8 mouse cellular contexts compared by ENCODE assay signal in the genomic region with DNA sequence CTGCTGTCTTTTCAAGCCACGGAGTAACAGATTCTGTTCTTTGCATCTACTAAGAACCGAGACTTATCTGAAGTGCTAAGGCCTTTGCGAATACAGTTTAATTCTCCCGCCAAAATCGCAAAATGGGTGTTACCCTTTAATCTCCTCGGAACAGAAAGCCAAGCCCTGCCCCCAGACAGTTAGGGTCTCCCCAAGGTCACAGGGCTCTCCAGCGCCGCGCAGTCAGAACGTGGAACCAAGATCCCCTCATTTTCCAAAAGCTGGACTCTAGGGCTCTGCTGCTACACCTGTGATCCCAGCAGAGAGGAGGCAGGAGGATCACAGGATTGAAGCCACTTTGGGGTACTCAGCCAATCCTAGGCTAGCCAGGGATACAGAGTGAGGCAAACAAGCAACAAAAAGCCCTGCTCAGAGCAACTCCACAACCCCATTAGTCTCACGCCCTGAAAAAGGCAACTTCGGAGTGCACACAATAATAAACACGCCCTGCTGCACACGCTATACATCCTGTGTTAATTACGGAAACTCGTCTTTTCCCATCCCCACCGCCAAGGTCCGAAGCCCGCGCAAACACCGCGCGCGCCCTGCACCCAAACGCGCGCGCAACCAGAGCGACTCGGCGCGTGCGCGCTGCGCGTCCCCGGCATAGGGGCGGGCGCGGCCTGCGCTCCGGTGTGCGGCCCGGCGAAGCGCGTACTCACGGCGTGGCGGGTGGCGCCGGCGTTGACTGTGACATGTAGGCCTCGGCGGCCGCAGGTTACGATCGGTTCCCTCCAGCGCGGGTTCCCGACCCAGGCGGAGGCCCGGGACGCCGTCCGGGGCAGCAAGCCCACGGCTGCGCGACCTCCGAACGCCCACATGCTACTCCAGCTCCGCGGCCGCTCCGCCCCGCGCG. TPM values are rescaled to one million over a fixed set of nuclear protein-coding genes. Genes with fewer than 3 reads are reported as not detected.
DNase-seq lines count a peak whose midpoint lies in the region; ATAC-seq and TF ChIP-seq lines count a peak whose summit lies in the region.

No protein-coding gene starts in this region.

- H3K4me2 ChIP-seq in embryonic facial prominence, embryonic 15.5 days (replicated peaks) = peak overlapping the region; percentile 81
- H3K4me2 ChIP-seq in kidney, embryonic 15.5 days = peak overlapping the region; percentile 90

- no peaks in the 10 kb centered on the region for H3K9me3 ChIP-seq in embryonic facial prominence, embryonic 15.5 days (replicated peaks)
- no peaks in the 10 kb centered on the region for H3K9me3 ChIP-seq in heart, embryonic 10.5 days
- H3K9me3 ChIP-seq in kidney, embryonic 15.5 days (replicated peaks) = no peaks in the 10 kb centered on the region

- TF ChIP-seq POLR2A in bone marrow, adult 2 months (IDR thresholded peaks at IDR 0.05; ENCODE audit: borderline replicate concordance, control insufficient read depth, low read depth, low read length) = peak; percentile 89; the same call in 1 of the 2 replicates
- TF ChIP-seq POLR2A in liver, adult 2 months (IDR thresholded peaks at IDR 0.05; ENCODE audit: extremely low read depth, insufficient read depth, low read length) = peak; percentile 61; the same call in 1 of the 2 replicates

- no peaks in the 10 kb centered on the region for H3K36me3 ChIP-seq in embryonic facial prominence, embryonic 15.5 days
- H3K36me3 ChIP-seq in heart, embryonic 10.5 days = peaks cover 22% of the 10 kb centered on the region; the same call in 1 of the 2 replicates
- H3K36me3 ChIP-seq in kidney, embryonic 15.5 days = peaks cover 21% of the 10 kb centered on the region
- H3K36me3 ChIP-seq in liver, adult 2 months (ENCODE audit: control insufficient read depth, insufficient read depth, low read length) = no peaks in the 10 kb centered on the region

- H3K4me3 ChIP-seq in bone marrow, adult 2 months (replicated peaks; ENCODE audit: control insufficient read depth, low read depth, low read length) = peak overlapping the region; percentile 76
- peak overlapping the region; percentile 77 for H3K4me3 ChIP-seq in embryonic facial prominence, embryonic 15.5 days (replicated peaks)
- H3K4me3 ChIP-seq in heart, embryonic 10.5 days = peak overlapping the region; percentile 76
- H3K4me3 ChIP-seq in kidney, embryonic 15.5 days (replicated peaks) = peak overlapping the region; percentile 79
- peak overlapping the region; percentile 86 for H3K4me3 ChIP-seq in liver, adult 2 months (ENCODE audit: insufficient read depth, low read depth, low read length)

- peak overlapping the region; percentile 53 for H3K9ac ChIP-seq in embryonic facial prominence, embryonic 15.5 days
- peak overlapping the region; percentile 74 for H3K9ac ChIP-seq in kidney, embryonic 15.5 days
- H3K9ac ChIP-seq in liver, adult 2 months (ENCODE audit: low read depth, low read length) = peak overlapping the region; percentile 95

- no peaks in the 10 kb centered on the region; the same call in 1 of the 2 replicates for H3K4me1 ChIP-seq in bone marrow, adult 2 months (ENCODE audit: control insufficient read depth, insufficient read depth, low read length)
- peaks cover 7% of the 10 kb centered on the region for H3K4me1 ChIP-seq in embryonic facial prominence, embryonic 15.5 days
- peaks cover 6% of the 10 kb centered on the region for H3K4me1 ChIP-seq in heart, embryonic 10.5 days
- peaks cover 13% of the 10 kb centered on the region for H3K4me1 ChIP-seq in kidney, embryonic 15.5 days
- peaks cover 6% of the 10 kb centered on the region for H3K4me1 ChIP-seq in liver, adult 2 months (ENCODE audit: control insufficient read depth, insufficient read depth, low read length)

- ATAC-seq in embryonic facial prominence, embryonic 15.5 days (ENCODE audit: insufficient number of reproducible peaks, low FRiP score, low TSS enrichment, low read depth) = peak; percentile 74
- ATAC-seq in kidney, embryonic 15.5 days (replicated peaks; ENCODE audit: low FRiP score) = peak; percentile 68
- ATAC-seq in monocyte, adult 5-6 weeks (replicated peaks; ENCODE audit: insufficient number of reproducible peaks, low FRiP score, low TSS enrichment, poor library complexity, severe bottlenecking) = peak; percentile 32

- WGBS in bone marrow, adult 2 months = under 1% methylated on average over 63 of the region's 78 CpGs
- WGBS in embryonic facial prominence, embryonic 15.5 days = under 1% methylated on average over 75 of the region's 78 CpGs
- WGBS in heart, embryonic 10.5 days = under 1% methylated on average over 65 of the region's 78 CpGs
- WGBS in kidney, embryonic 15.5 days = under 1% methylated on average over 78 of the region's 78 CpGs
- under 1% methylated on average over 77 of the region's 78 CpGs for WGBS in liver, adult 2 months

- no peaks in the 10 kb centered on the region for H3K27me3 ChIP-seq in embryonic facial prominence, embryonic 15.5 days
- H3K27me3 ChIP-seq in heart, embryonic 10.5 days (ENCODE audit: insufficient read depth, poor library complexity, severe bottlenecking) = no peaks in the 10 kb centered on the region
- H3K27me3 ChIP-seq in kidney, embryonic 15.5 days = no peaks in the 10 kb centered on the region
- no peaks in the 10 kb centered on the region for H3K27me3 ChIP-seq in liver, adult 2 months (ENCODE audit: control insufficient read depth, insufficient read depth, low read length)

- peak; percentile 72 to 82 for DNase-seq in B cell, adult 2 months
- peak; percentile 91 for DNase-seq in heart, embryonic 10.5 days (ENCODE audit: low spot score)
- peak; percentile 62 for DNase-seq in liver, adult 2 months (ENCODE audit: extremely low read depth, low read depth, low spot score)
- DNase-seq in spleen, postnatal 36 days (ENCODE audit: low spot score in 2 of 2) = peak; percentile 73 to 79

- TF ChIP-seq CTCF in bone marrow, adult 2 months (IDR thresholded peaks at IDR 0.05; ENCODE audit: control insufficient read depth, insufficient read depth, low read length) = peak; percentile 36; the same call in 1 of the 2 replicates
- TF ChIP-seq CTCF in liver, adult 2 months (IDR thresholded peaks at IDR 0.05; ENCODE audit: low read depth, low read length) = peak; percentile 51; the same call in 1 of the 2 replicates

- H3K27ac ChIP-seq in bone marrow, adult 2 months (ENCODE audit: control insufficient read depth, insufficient read depth, low read depth, low read length, poor library complexity) = peak overlapping the region; percentile 60
- peak overlapping the region; percentile 92 for H3K27ac ChIP-seq in embryonic facial prominence, embryonic 15.5 days (replicated peaks)
- H3K27ac ChIP-seq in heart, embryonic 10.5 days = peak overlapping the region; percentile 97
- peak overlapping the region; percentile 95 for H3K27ac ChIP-seq in kidney, embryonic 15.5 days
- H3K27ac ChIP-seq in liver, adult 2 months (replicated peaks; ENCODE audit: insufficient read depth, low read depth, low read length) = peak overlapping the region; percentile 93

- peaks cover 4% of the 10 kb centered on the region; the same call in 1 of the 2 replicates for H3K79me2 ChIP-seq in liver, adult 2 months (ENCODE audit: control insufficient read depth, insufficient read depth, low read length)

RNA-seq across cellular contexts. Expression of gene Fxn, which starts 0.5 kb away (rescaled TPM):
- polyA plus RNA-seq in bone marrow, adult 2 months (2011; ENCODE audit: insufficient read depth, insufficient read length, low replicate concordance, missing spikeins) = 23.4 and 30.3 TPM in 2 replicates
- polyA plus RNA-seq in embryonic facial prominence, embryonic 15.5 days (2015; fragmentation: Nextera tagmentation; extraction: Ambion mirVana) = 37.5 and 39.9 TPM in 2 replicates
- 71.9 and 73.4 TPM in 2 replicates for polyA plus RNA-seq in heart, embryonic 10.5 days (2016; fragmentation: Nextera tagmentation; extraction: Ambion mirVana)
- polyA plus RNA-seq in kidney, embryonic 15.5 days (2015; fragmentation: Nextera tagmentation; extraction: Ambion mirVana) = 58.4 and 60.8 TPM in 2 replicates
- total RNA-seq in liver, adult 2 months (2014; rRNA removed) = 10.9 and 18.1 TPM in 2 replicates
- 20.4 and 20.6 TPM in 2 replicates for polyA plus RNA-seq in liver, adult 2 months (2012; rRNA removed)
- total RNA-seq in monocyte, adult 5-6 weeks (2017) = 1.2 to 7.1 TPM (median 4.4 TPM) in 3 replicates

RNA-seq across cellular contexts. Expression of gene Tjp2, which starts 55.1 kb away (rescaled TPM):
- 6.8 and 11.4 TPM in 2 replicates for polyA plus RNA-seq in bone marrow, adult 2 months (2011; ENCODE audit: insufficient read depth, insufficient read length, low replicate concordance, missing spikeins)
- polyA plus RNA-seq in embryonic facial prominence, embryonic 15.5 days (2015; fragmentation: Nextera tagmentation; extraction: Ambion mirVana) = 18.3 and 19.2 TPM in 2 replicates
- 31.2 and 33.9 TPM in 2 replicates for polyA plus RNA-seq in heart, embryonic 10.5 days (2016; fragmentation: Nextera tagmentation; extraction: Ambion mirVana)
- 31.3 and 31.4 TPM in 2 replicates for polyA plus RNA-seq in kidney, embryonic 15.5 days (2015; fragmentation: Nextera tagmentation; extraction: Ambion mirVana)
- total RNA-seq in liver, adult 2 months (2014; rRNA removed) = 5.8 and 7.1 TPM in 2 replicates
- polyA plus RNA-seq in liver, adult 2 months (2012; rRNA removed) = 6.5 and 6.8 TPM in 2 replicates
- 6.8 to 17.4 TPM (median 7.0 TPM) in 3 replicates for total RNA-seq in monocyte, adult 5-6 weeks (2017)

Comparison
In these comparisons a context has a peak if more than half of its experiments do, and no peak if none do; other contexts are left out.
1. Peak in every context shown above with its lines: DNase-seq, ATAC-seq, H3K4me3 ChIP-seq and H3K27ac ChIP-seq.